Mouse (Mus musculus) testis, postnatal 10 days (tissue): ENCODE data around the gene Rpl37.

Experiments
- DNase-seq: peaks from one replicate; pipeline ENCODE4 v3.0.0; 2021; ENCODE audit warnings: low spot score

The Rpl37 gene

GRCm38 (mm10) chr15:5116270-5117030, at the start of gene Rpl37:
TSS of gene Rpl37 (plus strand) at chr15:5116645.
- DNase-seq, result peak; percentile 99

- DNase-seq, result peak; percentile 50
Observed at GRCm38 (mm10) chr15:5068801-5069518, 47.5 kb upstream of the Rpl37 start.

- DNase-seq, result no peak
Observed at GRCm38 (mm10) chr15:5081235-5081634, 35.2 kb upstream of the Rpl37 start.

GRCm38 (mm10) chr15:5086162-5086561, 30.3 kb upstream of the Rpl37 start:
- DNase-seq, result no peak

GRCm38 (mm10) chr15:5088850-5089608, 27.4 kb upstream of the Rpl37 start:
- no peak for DNase-seq

- DNase-seq, result no peak
Observed at GRCm38 (mm10) chr15:5090131-5090530, 26.3 kb upstream of the Rpl37 start.

- DNase-seq, result no peak
Observed at GRCm38 (mm10) chr15:5095534-5096301, 20.7 kb upstream of the Rpl37 start.

GRCm38 (mm10) chr15:5097376-5097775, 19.1 kb upstream of the Rpl37 start:
- no peak for DNase-seq

GRCm38 (mm10) chr15:5102312-5102711, 14.1 kb upstream of the Rpl37 start:
- no peak for DNase-seq

GRCm38 (mm10) chr15:5105891-5106290, 10.6 kb upstream of the Rpl37 start:
- no peak for DNase-seq

- DNase-seq, result no peak
Observed at GRCm38 (mm10) chr15:5106293-5106692, 10.2 kb upstream of the Rpl37 start.

- DNase-seq, result no peak
Observed at GRCm38 (mm10) chr15:5107686-5108654, 8.5 kb upstream of the Rpl37 start, which contains the start of gene Card6. TSS of gene Card6 (minus strand) at chr15:5108539.

- no peak for DNase-seq
Observed at GRCm38 (mm10) chr15:5108655-5109040, 7.8 kb upstream of the Rpl37 start.

GRCm38 (mm10) chr15:5112651-5113050, 3.8 kb upstream of the Rpl37 start:
- no peak for DNase-seq

GRCm38 (mm10) chr15:5115173-5115572, 1.3 kb upstream of the Rpl37 start:
- no peak for DNase-seq

GRCm38 (mm10) chr15:5117031-5117601, 671 bp downstream of the Rpl37 start:
- no peak for DNase-seq

- no peak for DNase-seq
Observed at GRCm38 (mm10) chr15:5118626-5119025, 2.2 kb downstream of the Rpl37 start.

GRCm38 (mm10) chr15:5119192-5119591, 2.7 kb downstream of the Rpl37 start:
- DNase-seq, result no peak

GRCm38 (mm10) chr15:5119707-5120106, 3.3 kb downstream of the Rpl37 start:
- DNase-seq, result no peak
